Mouse (Mus musculus) ES-Bruce4 (cell line): ENCODE results near the gene Vmn2r30.

Source experiments
- CTCF ChIP-seq: IDR thresholded peaks from one replicate; pipeline ENCODE4 v1.8.1; 2011; ENCODE audit warnings: low read depth, low read length
- EP300 ChIP-seq: IDR thresholded peaks from 2 replicates; pipeline ENCODE4 v1.6.1; 2011; ENCODE audit warnings: low read depth, low read length; ENCODE audit not compliant: insufficient read depth
- POLR2A ChIP-seq: IDR thresholded peaks from one replicate; pipeline ENCODE4 v1.8.1; 2011; ENCODE audit warnings: low read length; ENCODE audit not compliant: insufficient read depth

DNA sequence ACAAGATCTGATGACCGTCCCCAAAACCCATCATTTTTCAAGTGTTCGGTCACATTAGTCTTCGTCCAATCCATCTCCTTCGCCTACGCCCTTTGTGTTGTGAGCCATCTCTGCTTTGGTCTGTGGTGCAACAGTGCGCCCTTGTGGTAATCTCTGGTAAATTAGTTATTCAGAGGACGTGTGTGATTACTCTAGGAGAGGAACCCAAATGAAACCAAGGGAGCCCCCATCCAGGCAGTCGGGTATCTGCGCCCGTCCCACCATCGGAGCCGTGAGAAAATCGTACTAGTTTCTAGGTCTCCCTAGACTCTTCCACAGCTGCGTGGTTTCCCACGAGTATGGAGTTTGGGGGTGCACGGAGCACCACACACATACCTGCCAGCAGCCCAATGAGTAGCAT, 41.8 kb downstream of the Vmn2r30 start:
- TF ChIP-seq CTCF (peak; percentile 44), EP300 (no peak), POLR2A (no peak)
